ENCODE assay signal across 27 mouse cellular contexts in the genomic region with DNA sequence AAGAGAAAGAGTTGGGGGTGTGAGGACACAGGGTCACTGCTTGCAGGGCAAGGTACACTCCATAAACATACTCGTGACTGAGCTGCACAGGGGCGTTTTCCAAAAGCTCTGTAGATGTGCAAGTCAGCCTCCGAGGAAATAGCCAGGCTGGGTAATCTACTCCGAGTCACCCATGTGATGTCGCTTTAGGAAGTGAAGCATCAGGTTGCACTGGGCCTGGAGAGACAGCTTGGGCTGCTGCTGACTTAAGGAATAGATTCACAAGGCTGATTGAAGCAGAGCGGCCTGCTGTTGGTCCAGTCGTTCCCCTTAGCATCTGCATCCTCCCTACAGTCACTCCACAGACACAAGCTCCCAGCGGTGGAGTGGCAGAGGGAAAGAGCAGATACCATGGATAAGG.
DNase-seq lines count a peak whose midpoint lies in the region; ATAC-seq lines count a peak whose summit lies in the region.
"Had no signal": no experiment of that assay in that cellular context is flagged by ENCODE, and none has a peak within 500 bp of the region (broad histone marks: within the 10 kb centered on the region; RNA-seq: fewer than 3 reads in every experiment).

No protein-coding gene starts in this region.

- H3K9me3 ChIP-seq in forebrain, embryonic 14.5 days (replicated peaks; ENCODE audit: control insufficient read depth, low read length) = no peaks in the 10 kb centered on the region; the same call in 1 of the 2 replicates
- H3K9me3 ChIP-seq in forebrain, embryonic 16.5 days (ENCODE audit: control insufficient read depth, low read length) = no peaks in the 10 kb centered on the region
- no peaks in the 10 kb centered on the region for H3K9me3 ChIP-seq in kidney, embryonic 15.5 days (replicated peaks)
- H3K9me3 ChIP-seq in neural tube, embryonic 12.5 days = no peaks in the 10 kb centered on the region
- H3K9me3 ChIP-seq in neural tube, embryonic 15.5 days (replicated peaks) = no peaks in the 10 kb centered on the region
- H3K9me3 ChIP-seq: heart, embryonic 13.5 days; limb, embryonic 13.5 days; liver, embryonic 12.5 days had no signal

- no peak overlapping the region for H3K4me3 ChIP-seq in forebrain, embryonic 14.5 days (ENCODE audit: low read depth, low read length)
- H3K4me3 ChIP-seq in forebrain, embryonic 16.5 days (replicated peaks; ENCODE audit: low read length) = no peak overlapping the region
- H3K4me3 ChIP-seq in kidney, embryonic 15.5 days (replicated peaks) = no peak overlapping the region
- H3K4me3 ChIP-seq in neural tube, embryonic 12.5 days = no peak overlapping the region
- H3K4me3 ChIP-seq in neural tube, embryonic 15.5 days (replicated peaks) = no peak overlapping the region
- H3K4me3 ChIP-seq: heart, adult 2 months; heart, embryonic 13.5 days; layer of hippocampus, adult 2 months; limb, embryonic 13.5 days; liver, embryonic 12.5 days had no signal

- H3K4me1 ChIP-seq in forebrain, embryonic 14.5 days (ENCODE audit: control insufficient read depth, insufficient read depth, low read length) = peaks cover 9% of the 10 kb centered on the region
- peaks cover 18% of the 10 kb centered on the region for H3K4me1 ChIP-seq in forebrain, embryonic 16.5 days (replicated peaks; ENCODE audit: control insufficient read depth, insufficient read depth, low read length)
- peaks cover 12% of the 10 kb centered on the region for H3K4me1 ChIP-seq in kidney, embryonic 15.5 days
- peaks cover 9% of the 10 kb centered on the region for H3K4me1 ChIP-seq in neural tube, embryonic 12.5 days
- peaks cover 30% of the 10 kb centered on the region for H3K4me1 ChIP-seq in neural tube, embryonic 15.5 days

- H3K27ac ChIP-seq in forebrain, embryonic 14.5 days (ENCODE audit: low read depth, low read length) = peak overlapping the region; percentile 75; the same call in 1 of the 2 replicates
- H3K27ac ChIP-seq in forebrain, embryonic 16.5 days (ENCODE audit: low read length) = no peak overlapping the region
- no peak overlapping the region for H3K27ac ChIP-seq in kidney, embryonic 15.5 days
- no peak overlapping the region for H3K27ac ChIP-seq in neural tube, embryonic 12.5 days
- no peak overlapping the region for H3K27ac ChIP-seq in neural tube, embryonic 15.5 days (replicated peaks)
- H3K27ac ChIP-seq: heart, adult 2 months; heart, embryonic 13.5 days; limb, embryonic 13.5 days; liver, embryonic 12.5 days had no signal

- no peak for ATAC-seq in forebrain, embryonic 14.5 days
- ATAC-seq in forebrain, embryonic 16.5 days = no peak
- 0 out of 2 replicates have a peak, but pooled peaks have one; percentile 34 for ATAC-seq in kidney, embryonic 15.5 days (replicated peaks; ENCODE audit: low FRiP score)
- 0 out of 2 replicates have a peak, but pooled peaks have one; percentile 21 for ATAC-seq in neural tube, embryonic 12.5 days (ENCODE audit: low FRiP score, low read depth)
- ATAC-seq in neural tube, embryonic 15.5 days (ENCODE audit: low FRiP score) = no peak
- ATAC-seq: CD4-positive, CD25-positive, alpha-beta regulatory T cell, adult 4 months; inflammation-experienced regulatory T-cells, adult 6 months; liver, embryonic 12.5 days; Patski had no signal

- DNase-seq in forebrain, embryonic 14.5 days (ENCODE audit: low spot score) = no peak
- DNase-seq in kidney, postnatal 4 days = no peak
- DNase-seq in urinary bladder, adult 2 months (ENCODE audit: low spot score) = no peak
- DNase-seq in left cerebral cortex, adult 11 months (ENCODE audit: low spot score) = no peak
- DNase-seq: adrenal gland, postnatal 36 days; cerebellum, adult 11 months; cerebellum, adult 9-11 months; gastrocnemius, postnatal 10 days; heart, adult 2 months; heart, postnatal 14 days; kidney, adult 18-20 months; kidney, postnatal 14 days; lung, adult 18-20 months; lung, postnatal 10 days; right cerebral cortex, postnatal 4 days; thymus, postnatal 14 days had no signal

- H3K36me3 ChIP-seq in forebrain, embryonic 14.5 days (ENCODE audit: control insufficient read depth, insufficient read depth, low read length) = no peaks in the 10 kb centered on the region
- no peaks in the 10 kb centered on the region for H3K36me3 ChIP-seq in forebrain, embryonic 16.5 days (ENCODE audit: control insufficient read depth, insufficient read depth)
- no peaks in the 10 kb centered on the region for H3K36me3 ChIP-seq in kidney, embryonic 15.5 days
- no peaks in the 10 kb centered on the region for H3K36me3 ChIP-seq in neural tube, embryonic 12.5 days
- 0 out of 2 replicates have a peak, but pooled peaks cover 5% of the 10 kb centered on the region for H3K36me3 ChIP-seq in neural tube, embryonic 15.5 days

- no peaks in the 10 kb centered on the region for H3K27me3 ChIP-seq in forebrain, embryonic 14.5 days (replicated peaks; ENCODE audit: control insufficient read depth, insufficient read depth, low read length)
- no peaks in the 10 kb centered on the region for H3K27me3 ChIP-seq in forebrain, embryonic 16.5 days (replicated peaks; ENCODE audit: control insufficient read depth, insufficient read depth, low read length)
- no peaks in the 10 kb centered on the region for H3K27me3 ChIP-seq in kidney, embryonic 15.5 days
- no peaks in the 10 kb centered on the region for H3K27me3 ChIP-seq in neural tube, embryonic 12.5 days (replicated peaks)
- no peaks in the 10 kb centered on the region for H3K27me3 ChIP-seq in neural tube, embryonic 15.5 days (replicated peaks)
- H3K27me3 ChIP-seq: heart, embryonic 13.5 days; limb, embryonic 13.5 days; liver, embryonic 12.5 days; Patski had no signal

- 78% methylated on average over 8 of the region's 8 CpGs for WGBS in forebrain, embryonic 14.5 days
- WGBS in forebrain, embryonic 16.5 days = 78% methylated on average over 8 of the region's 8 CpGs
- WGBS in kidney, embryonic 15.5 days = 30% methylated on average over 8 of the region's 8 CpGs
- 72% methylated on average over 8 of the region's 8 CpGs for WGBS in neural tube, embryonic 12.5 days
- 76% methylated on average over 8 of the region's 8 CpGs for WGBS in neural tube, embryonic 15.5 days

- no peak overlapping the region for H3K9ac ChIP-seq in forebrain, embryonic 14.5 days (ENCODE audit: low read length)
- no peak overlapping the region for H3K9ac ChIP-seq in forebrain, embryonic 16.5 days (replicated peaks; ENCODE audit: low read depth, low read length)
- H3K9ac ChIP-seq in kidney, embryonic 15.5 days = no peak overlapping the region
- H3K9ac ChIP-seq in neural tube, embryonic 12.5 days = no peak overlapping the region
- H3K9ac ChIP-seq in neural tube, embryonic 15.5 days (replicated peaks) = no peak overlapping the region
- H3K9ac ChIP-seq: heart, embryonic 13.5 days; limb, embryonic 13.5 days; liver, embryonic 12.5 days had no signal

- H3K4me2 ChIP-seq in forebrain, embryonic 14.5 days (ENCODE audit: low read length) = no peak overlapping the region
- H3K4me2 ChIP-seq in forebrain, embryonic 16.5 days (ENCODE audit: low read length) = no peak overlapping the region
- no peak overlapping the region for H3K4me2 ChIP-seq in kidney, embryonic 15.5 days
- no peak overlapping the region for H3K4me2 ChIP-seq in neural tube, embryonic 12.5 days (replicated peaks)
- no peak overlapping the region for H3K4me2 ChIP-seq in neural tube, embryonic 15.5 days
- H3K4me2 ChIP-seq: heart, embryonic 13.5 days; limb, embryonic 13.5 days; liver, embryonic 12.5 days had no signal

Comparison
In these comparisons a context has a peak if more than half of its experiments do, and no peak if none do; other contexts are left out.
1. ATAC-seq: peak in kidney, embryonic 15.5 days (single experiment) and neural tube, embryonic 12.5 days (single experiment); none in forebrain, embryonic 14.5 days (single experiment), forebrain, embryonic 16.5 days (single experiment) and neural tube, embryonic 15.5 days (single experiment).